Mouse (Mus musculus): ENCODE data around the gene Pkd1l1. TPM values are rescaled to one million over a fixed set of nuclear protein-coding genes. Genes with fewer than 3 reads are reported as not detected.

Pkd1l1 gene
- total RNA-seq, 2 experiments from 2014 or later = not detected

- intact Hi-C loops (cut with DNase I) = no loop called here
- DNase-seq = no peak
These were observed 24.2 kb downstream of the Pkd1l1 start for GRCm38 (mm10) chr11:8948871-8949270.

- no peak for DNase-seq
- intact Hi-C loops (cut with DNase I) = no loop called here
These were observed 29.0 kb downstream of the Pkd1l1 start for GRCm38 (mm10) chr11:8944114-8944513.

GRCm38 (mm10) chr11:8942446-8942845 lies 30.6 kb downstream of the Pkd1l1 start:
- no peak for DNase-seq
- intact Hi-C loops (cut with DNase I) = no loop called here

- intact Hi-C loops (cut with DNase I) = no loop called here
- DNase-seq = no peak
These were observed 36.5 kb downstream of the Pkd1l1 start for GRCm38 (mm10) chr11:8936431-8937110.

- DNase-seq = no peak
- intact Hi-C loops (cut with DNase I) = no loop called here
These were observed 56.9 kb downstream of the Pkd1l1 start for GRCm38 (mm10) chr11:8916081-8916671.

- intact Hi-C loops (cut with DNase I) = no loop called here
- DNase-seq = no peak
These were observed 90.3 kb downstream of the Pkd1l1 start for GRCm38 (mm10) chr11:8882793-8883192.

GRCm38 (mm10) chr11:8881521-8881920 lies 91.5 kb downstream of the Pkd1l1 start:
- DNase-seq = no peak
- intact Hi-C loops (cut with DNase I) = no loop called here

GRCm38 (mm10) chr11:8870115-8870514 lies 103.0 kb downstream of the Pkd1l1 start:
- no peak for DNase-seq
- intact Hi-C loops (cut with DNase I) = no loop called here

GRCm38 (mm10) chr11:8866021-8866420 lies 107.0 kb downstream of the Pkd1l1 start:
- intact Hi-C loops (cut with DNase I) = no loop called here
- no peak for DNase-seq

- intact Hi-C loops (cut with DNase I) = loop anchor here (5.0 kb wide), 1 partner anchor 442 kb away; no protein-coding TSS in a partner anchor
- DNase-seq = no peak
These were observed 109.0 kb downstream of the Pkd1l1 start for GRCm38 (mm10) chr11:8863955-8864675.

- intact Hi-C loops (cut with DNase I) = loop anchor here (5.0 kb wide), 1 partner anchor 440 kb away; no protein-coding TSS in a partner anchor
- no peak for DNase-seq
These were observed 110.6 kb downstream of the Pkd1l1 start for GRCm38 (mm10) chr11:8862426-8862825.

GRCm38 (mm10) chr11:8861978-8862377 lies 111.1 kb downstream of the Pkd1l1 start:
- intact Hi-C loops (cut with DNase I) = loop anchor here (2.0 to 5.0 kb wide), 2 partner anchors 327 to 440 kb away; no protein-coding TSS in a partner anchor
- DNase-seq = no peak

GRCm38 (mm10) chr11:8860878-8861277 lies 112.2 kb downstream of the Pkd1l1 start:
- no peak for DNase-seq
- intact Hi-C loops (cut with DNase I) = loop anchor here (2.0 to 5.0 kb wide), 2 partner anchors 326 to 439 kb away; no protein-coding TSS in a partner anchor

- intact Hi-C loops (cut with DNase I) = loop anchor here (2.0 to 5.0 kb wide), 2 partner anchors 325 to 438 kb away; no protein-coding TSS in a partner anchor
These were observed 113.2 kb downstream of the Pkd1l1 start for GRCm38 (mm10) chr11:8859868-8860267.

GRCm38 (mm10) chr11:8859041-8859440 lies 114.0 kb downstream of the Pkd1l1 start:
- intact Hi-C loops (cut with DNase I) = no loop called here
- no peak for DNase-seq

More at GRCm38 (mm10) chr11:8859868-8860267, 113.2 kb downstream of the Pkd1l1 start:
- peak; percentile 35 to 73 for DNase-seq

GRCm38 (mm10) chr11:8856125-8856524 lies 116.9 kb downstream of the Pkd1l1 start:
- no peak for DNase-seq
- intact Hi-C loops (cut with DNase I) = no loop called here

GRCm38 (mm10) chr11:8848049-8848448 lies 125.0 kb downstream of the Pkd1l1 start:
- intact Hi-C loops (cut with DNase I) = no loop called here
- no peak for DNase-seq

- no peak for DNase-seq
- intact Hi-C loops (cut with DNase I) = no loop called here
These were observed 125.4 kb downstream of the Pkd1l1 start for GRCm38 (mm10) chr11:8847627-8848026.

GRCm38 (mm10) chr11:8836176-8836575 lies 136.9 kb downstream of the Pkd1l1 start:
- no peak for DNase-seq
- intact Hi-C loops (cut with DNase I) = no loop called here

GRCm38 (mm10) chr11:8834121-8834520 lies 138.9 kb downstream of the Pkd1l1 start:
- DNase-seq = no peak
- intact Hi-C loops (cut with DNase I) = no loop called here

GRCm38 (mm10) chr11:8830551-8830950 lies 142.5 kb downstream of the Pkd1l1 start:
- no peak for DNase-seq
- intact Hi-C loops (cut with DNase I) = no loop called here
